Mouse (Mus musculus): ENCODE measurements around the gene Figla. TPM values are rescaled to one million over a fixed set of nuclear protein-coding genes. Genes with fewer than 3 reads are reported as not detected.

Gene Figla
- total and polyA plus RNA-seq, 2 experiments: not detected

DNA sequence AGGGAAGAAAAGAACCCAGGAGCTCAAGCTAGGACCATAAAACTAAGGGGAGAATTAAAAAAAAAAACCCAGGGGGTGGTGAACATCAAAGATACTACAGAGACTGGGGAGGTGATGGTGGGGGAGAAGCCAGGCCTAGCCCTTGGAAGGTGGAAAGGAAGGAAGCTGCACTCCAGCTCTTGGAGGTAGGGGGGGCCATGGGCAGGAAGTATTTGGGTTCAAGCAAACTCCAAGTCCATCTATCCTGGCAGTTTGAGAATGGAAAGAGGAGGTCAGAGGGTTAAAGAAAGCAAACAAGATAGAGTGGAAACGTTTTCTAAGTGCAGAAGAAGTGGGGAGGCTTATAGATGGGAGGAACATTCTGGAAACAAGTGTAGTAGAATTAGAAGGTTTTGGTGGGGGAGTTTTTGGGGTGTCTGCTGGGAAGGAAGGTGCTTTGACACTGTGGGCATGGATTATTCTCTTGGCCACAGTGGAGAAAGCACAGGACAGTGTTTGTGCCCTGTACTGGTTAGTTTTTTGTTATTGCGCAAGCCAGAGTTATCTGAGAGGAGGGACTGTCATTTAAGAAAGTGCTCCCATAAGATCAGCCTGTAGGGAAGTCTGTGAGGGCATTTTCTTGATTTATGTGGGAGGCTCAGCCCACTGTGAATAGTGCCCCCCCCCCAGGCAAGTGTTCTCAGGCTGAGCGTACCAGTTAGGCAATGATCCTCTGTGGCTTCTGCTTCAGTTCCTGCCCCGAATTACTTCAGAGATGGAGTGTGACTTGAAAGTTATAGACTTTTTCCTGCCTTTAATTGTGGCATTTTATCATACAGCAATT is 3.7 kb downstream of the Figla start:
- Histone ChIP-seq H3K36me3 (ENCODE audit: control insufficient read depth, insufficient read depth, low read length) (no peaks in the 10 kb centered on the region), H3K27ac (replicated peaks; ENCODE audit: insufficient read depth, low read depth, low read length) (no peak overlapping the region), H3K79me2 (ENCODE audit: control insufficient read depth, insufficient read depth, low read length) (no peaks in the 10 kb centered on the region), H3K4me3 (ENCODE audit: insufficient read depth, low read depth, low read length) (no peak overlapping the region), H3K4me1 (ENCODE audit: control insufficient read depth, insufficient read depth, low read length) (no peaks in the 10 kb centered on the region), H3K27me3 (ENCODE audit: control insufficient read depth, insufficient read depth, low read length) (no peaks in the 10 kb centered on the region), H3K9ac (ENCODE audit: low read depth, low read length) (no peak overlapping the region)
- DNase-seq (ENCODE audit: extremely low read depth, low read depth, low spot score): no peak
- WGBS: 45% methylated on average over 4 of the region's 4 CpGs
- TF ChIP-seq CTCF (IDR thresholded peaks at IDR 0.05; ENCODE audit: low read depth, low read length): no peak
- no peak for TF ChIP-seq POLR2A (IDR thresholded peaks at IDR 0.05; ENCODE audit: extremely low read depth, insufficient read depth, low read length)

DNA sequence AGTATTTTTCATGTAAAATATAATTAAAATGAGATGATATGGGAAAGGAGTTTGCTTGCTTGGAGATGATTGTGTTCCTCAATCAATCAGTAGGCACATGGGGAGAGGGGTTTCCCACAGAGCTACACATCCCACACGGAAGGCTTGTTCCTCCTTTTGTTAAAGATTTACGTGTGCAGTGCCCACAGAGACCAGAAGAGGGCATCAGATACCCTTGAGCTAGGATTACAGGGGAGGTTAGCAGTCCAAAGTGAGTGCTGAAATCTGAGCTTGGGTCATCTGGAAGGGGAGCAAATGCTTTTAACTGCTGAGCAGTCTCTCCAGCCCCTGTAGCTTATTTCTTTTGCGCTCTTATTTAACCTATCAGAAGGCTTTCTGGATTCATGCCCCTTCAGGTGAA is 5.0 kb downstream of the Figla start:
- Histone ChIP-seq H3K4me3 (ENCODE audit: insufficient read depth, low read depth, low read length) (no peak overlapping the region), H3K27ac (replicated peaks; ENCODE audit: insufficient read depth, low read depth, low read length) (no peak overlapping the region), H3K27me3 (ENCODE audit: control insufficient read depth, insufficient read depth, low read length) (no peaks in the 10 kb centered on the region), H3K79me2 (ENCODE audit: control insufficient read depth, insufficient read depth, low read length) (no peaks in the 10 kb centered on the region), H3K4me1 (ENCODE audit: control insufficient read depth, insufficient read depth, low read length) (no peaks in the 10 kb centered on the region), H3K9ac (ENCODE audit: low read depth, low read length) (no peak overlapping the region), H3K36me3 (ENCODE audit: control insufficient read depth, insufficient read depth, low read length) (no peaks in the 10 kb centered on the region)
- TF ChIP-seq POLR2A (IDR thresholded peaks at IDR 0.05; ENCODE audit: extremely low read depth, insufficient read depth, low read length): no peak
- TF ChIP-seq CTCF (IDR thresholded peaks at IDR 0.05; ENCODE audit: low read depth, low read length): peak; percentile 31; the same call in 1 of the 2 replicates
- peak; percentile 26 for DNase-seq (ENCODE audit: extremely low read depth, low read depth, low spot score)
- 66% methylated on average over 3 of the region's 3 CpGs for WGBS

DNA sequence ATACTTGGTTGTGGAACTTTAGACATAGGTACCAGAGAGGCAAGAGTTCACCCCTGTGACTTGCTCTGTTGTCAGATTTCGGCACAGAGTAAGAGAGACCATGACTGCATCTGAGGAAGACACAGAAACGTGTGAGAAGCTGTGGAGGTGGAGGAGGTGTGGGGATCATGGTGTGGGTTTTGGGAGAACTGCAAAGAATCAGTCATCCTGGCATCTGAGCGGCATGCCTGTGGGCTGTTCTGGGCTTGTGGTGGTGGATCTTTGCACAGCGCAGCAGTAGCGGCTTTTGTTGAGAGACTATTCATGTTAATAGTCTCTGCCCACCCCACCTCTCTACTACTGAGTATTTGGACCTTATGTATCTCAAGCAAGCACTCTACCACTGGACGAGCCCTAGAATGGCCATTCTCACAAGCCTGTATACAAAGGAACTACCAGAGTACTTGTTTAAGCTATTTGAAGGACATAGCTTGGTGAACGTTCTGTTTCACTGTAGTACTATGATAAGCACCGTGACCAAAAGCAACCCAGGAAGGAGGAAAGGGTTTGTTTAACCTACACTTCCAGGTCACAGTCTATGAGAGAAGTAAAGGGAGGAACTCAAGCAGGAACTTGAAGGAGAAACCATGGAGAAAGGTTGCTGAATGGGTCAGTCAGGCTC is 10.8 kb downstream of the Figla start:
- Histone ChIP-seq H3K9ac (ENCODE audit: low read depth, low read length) (no peak overlapping the region), H3K79me2 (ENCODE audit: control insufficient read depth, insufficient read depth, low read length) (no peaks in the 10 kb centered on the region), H3K27me3 (ENCODE audit: control insufficient read depth, insufficient read depth, low read length) (0 out of 2 replicates have a peak, but pooled peaks cover 7% of the 10 kb centered on the region), H3K4me3 (ENCODE audit: insufficient read depth, low read depth, low read length) (no peak overlapping the region), H3K36me3 (ENCODE audit: control insufficient read depth, insufficient read depth, low read length) (no peaks in the 10 kb centered on the region), H3K27ac (replicated peaks; ENCODE audit: insufficient read depth, low read depth, low read length) (no peak overlapping the region), H3K4me1 (ENCODE audit: control insufficient read depth, insufficient read depth, low read length) (no peaks in the 10 kb centered on the region)
- WGBS: 75% methylated on average over 8 of the region's 8 CpGs
- DNase-seq (ENCODE audit: extremely low read depth, low read depth, low spot score): no peak
- TF ChIP-seq POLR2A (IDR thresholded peaks at IDR 0.05; ENCODE audit: extremely low read depth, insufficient read depth, low read length) (no peak), CTCF (IDR thresholded peaks at IDR 0.05; ENCODE audit: low read depth, low read length) (no peak)

DNA sequence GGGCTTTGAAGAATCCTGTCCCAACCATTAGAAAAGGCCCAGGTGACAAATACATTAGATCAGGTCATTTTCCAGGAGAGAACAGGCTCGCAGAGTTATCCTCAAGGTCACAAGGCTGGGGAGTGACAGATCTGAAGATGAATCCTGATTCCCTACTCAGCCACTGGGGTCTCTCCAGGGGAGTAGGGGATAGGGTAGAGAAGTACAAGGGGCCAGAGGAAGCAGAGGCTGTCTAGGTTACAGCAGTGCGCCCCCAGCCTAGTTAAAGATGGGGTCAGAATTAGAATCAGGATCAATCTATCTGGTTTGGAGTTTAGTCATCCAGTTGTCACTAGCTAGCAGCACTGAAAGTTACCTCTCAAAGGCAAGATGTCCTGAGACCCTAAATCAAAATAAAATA is 12.2 kb downstream of the Figla start:
- no peaks in the 10 kb centered on the region for H3K4me1 ChIP-seq (ENCODE audit: control insufficient read depth, insufficient read depth, low read length)
- no peak for DNase-seq (ENCODE audit: extremely low read depth, low read depth, low spot score)
- no peak overlapping the region for H3K4me3 ChIP-seq (ENCODE audit: insufficient read depth, low read depth, low read length)
- no peaks in the 10 kb centered on the region for H3K36me3 ChIP-seq (ENCODE audit: control insufficient read depth, insufficient read depth, low read length)
- 0 out of 2 replicates have a peak, but pooled peaks cover 7% of the 10 kb centered on the region for H3K27me3 ChIP-seq (ENCODE audit: control insufficient read depth, insufficient read depth, low read length)
- TF ChIP-seq CTCF (IDR thresholded peaks at IDR 0.05; ENCODE audit: low read depth, low read length) (no peak), POLR2A (IDR thresholded peaks at IDR 0.05; ENCODE audit: extremely low read depth, insufficient read depth, low read length) (no peak)
- no peaks in the 10 kb centered on the region for H3K79me2 ChIP-seq (ENCODE audit: control insufficient read depth, insufficient read depth, low read length)
- WGBS: 51% methylated on average over 2 of the region's 2 CpGs
- no peak overlapping the region for H3K27ac ChIP-seq (replicated peaks; ENCODE audit: insufficient read depth, low read depth, low read length)
- no peak overlapping the region for H3K9ac ChIP-seq (ENCODE audit: low read depth, low read length)

DNA sequence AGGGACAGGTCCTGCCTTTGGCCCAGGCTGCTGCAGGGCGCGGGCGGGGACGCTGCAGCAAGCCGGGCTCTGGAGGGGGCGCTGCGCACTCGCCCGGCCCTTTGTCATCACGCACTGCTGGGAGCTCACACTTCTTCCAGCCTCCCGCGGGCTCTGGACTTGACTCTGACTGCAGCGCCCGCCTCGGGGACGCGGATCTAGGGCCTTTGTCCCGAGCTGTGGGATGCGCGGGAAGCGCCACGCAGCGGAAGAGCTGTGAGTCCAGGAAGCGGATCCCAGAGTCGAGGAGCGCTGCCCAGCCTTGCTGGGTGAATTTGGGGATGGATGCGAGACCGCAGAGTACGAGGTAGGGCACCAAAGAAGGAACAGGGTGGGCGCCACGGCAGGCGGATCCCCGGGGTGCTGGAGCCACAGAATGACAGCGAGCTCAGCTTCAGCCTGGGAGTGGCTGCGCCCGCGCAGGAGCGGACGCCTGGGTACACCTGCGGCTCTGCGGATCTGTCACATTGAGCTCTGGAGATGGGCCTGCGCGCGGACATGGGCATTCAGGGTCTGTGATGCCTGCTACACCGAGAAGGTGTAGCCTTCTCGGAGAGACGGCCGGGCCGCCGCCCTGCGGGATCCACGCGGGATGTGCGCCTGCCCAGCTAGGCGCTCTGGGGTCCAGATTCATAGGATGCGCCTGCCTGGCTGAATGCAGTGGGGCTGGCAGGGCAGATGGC is 12.8 kb downstream of the Figla start, which contains the start of gene Add2:
Add2 (plus strand) TSS at position 81 of the 722 bp plus-strand sequence.
- Histone ChIP-seq H3K36me3 (ENCODE audit: control insufficient read depth, insufficient read depth, low read length) (no peaks in the 10 kb centered on the region), H3K27me3 (ENCODE audit: control insufficient read depth, insufficient read depth, low read length) (0 out of 2 replicates have a peak, but pooled peaks cover 7% of the 10 kb centered on the region), H3K9ac (ENCODE audit: low read depth, low read length) (no peak within 1 kb of the TSS), H3K27ac (replicated peaks; ENCODE audit: insufficient read depth, low read depth, low read length) (no peak within 1 kb of the TSS), H3K4me3 (ENCODE audit: insufficient read depth, low read depth, low read length) (no peak within 1 kb of the TSS), H3K79me2 (ENCODE audit: control insufficient read depth, insufficient read depth, low read length) (no peaks in the 10 kb centered on the region), H3K4me1 (ENCODE audit: control insufficient read depth, insufficient read depth, low read length) (no peaks in the 10 kb centered on the region)
- TF ChIP-seq POLR2A (IDR thresholded peaks at IDR 0.05; ENCODE audit: extremely low read depth, insufficient read depth, low read length) (no peak), CTCF (IDR thresholded peaks at IDR 0.05; ENCODE audit: low read depth, low read length) (no peak)
- no peak for DNase-seq (ENCODE audit: extremely low read depth, low read depth, low spot score)
- WGBS: 4% methylated on average over 56 of the region's 56 CpGs

Data from liver, adult 2 months (tissue).